8 mouse cellular contexts compared by ENCODE assay signal in genomic region chr10:119100511-119100910, GRCm38 (mm10).
DNase-seq lines count a peak whose midpoint lies in the region; ATAC-seq and TF ChIP-seq lines count a peak whose summit lies in the region.

No protein-coding gene starts in this region.

- WGBS in limb, embryonic 14.5 days = 19% methylated on average over 7 of the region's 7 CpGs
- 33% methylated on average over 7 of the region's 7 CpGs for WGBS in limb, embryonic 10.5 days
- 27% methylated on average over 7 of the region's 7 CpGs for WGBS in heart, embryonic 10.5 days
- WGBS in midbrain, embryonic 16.5 days = 19% methylated on average over 7 of the region's 7 CpGs

- H3K4me3 ChIP-seq in limb, embryonic 14.5 days (replicated peaks; ENCODE audit: low read length) = no peak overlapping the region
- H3K4me3 ChIP-seq in limb, embryonic 10.5 days = no peak overlapping the region
- H3K4me3 ChIP-seq in heart, embryonic 10.5 days = no peak overlapping the region
- H3K4me3 ChIP-seq in midbrain, embryonic 16.5 days (ENCODE audit: low read depth, low read length) = no peak overlapping the region

- H3K9ac ChIP-seq in limb, embryonic 14.5 days (ENCODE audit: low read depth, low read length, severe bottlenecking) = no peak overlapping the region
- no peak overlapping the region for H3K9ac ChIP-seq in midbrain, embryonic 16.5 days (ENCODE audit: low read depth, low read length)

- H3K4me1 ChIP-seq in limb, embryonic 14.5 days (ENCODE audit: control insufficient read depth, insufficient read depth, low read length) = no peaks in the 10 kb centered on the region
- peaks cover 11% of the 10 kb centered on the region; the same call in 1 of the 2 replicates for H3K4me1 ChIP-seq in limb, embryonic 10.5 days
- H3K4me1 ChIP-seq in heart, embryonic 10.5 days = peaks cover 19% of the 10 kb centered on the region
- H3K4me1 ChIP-seq in midbrain, embryonic 16.5 days (ENCODE audit: control insufficient read depth, insufficient read depth, low read length) = 0 out of 2 replicates have a peak, but pooled peaks cover 2% of the 10 kb centered on the region

- no peaks in the 10 kb centered on the region for H3K27me3 ChIP-seq in limb, embryonic 14.5 days (ENCODE audit: control insufficient read depth, insufficient read depth, low read length)
- no peaks in the 10 kb centered on the region for H3K27me3 ChIP-seq in limb, embryonic 10.5 days (ENCODE audit: low read depth, poor library complexity, severe bottlenecking)
- no peaks in the 10 kb centered on the region for H3K27me3 ChIP-seq in heart, embryonic 10.5 days (ENCODE audit: insufficient read depth, poor library complexity, severe bottlenecking)
- no peaks in the 10 kb centered on the region for H3K27me3 ChIP-seq in midbrain, embryonic 16.5 days (ENCODE audit: control insufficient read depth, insufficient read depth, low read depth, low read length)

- H3K9me3 ChIP-seq in limb, embryonic 14.5 days (ENCODE audit: control insufficient read depth, low read length) = no peaks in the 10 kb centered on the region; the same call in 1 of the 2 replicates
- H3K9me3 ChIP-seq in limb, embryonic 10.5 days (replicated peaks) = no peaks in the 10 kb centered on the region
- H3K9me3 ChIP-seq in heart, embryonic 10.5 days = no peaks in the 10 kb centered on the region
- H3K9me3 ChIP-seq in midbrain, embryonic 16.5 days (replicated peaks; ENCODE audit: control insufficient read depth, low read length, poor library complexity, severe bottlenecking) = 0 out of 2 replicates have a peak, but pooled peaks cover 6% of the 10 kb centered on the region

- H3K27ac ChIP-seq in limb, embryonic 14.5 days (replicated peaks; ENCODE audit: low read depth, low read length) = no peak overlapping the region
- no peak overlapping the region for H3K27ac ChIP-seq in limb, embryonic 10.5 days
- no peak overlapping the region for H3K27ac ChIP-seq in heart, embryonic 10.5 days
- H3K27ac ChIP-seq in midbrain, embryonic 16.5 days (ENCODE audit: low read length) = no peak overlapping the region

- DNase-seq in cerebellum, postnatal 14 days = peak; percentile 47 to 61
- no peak for DNase-seq in cerebellum, postnatal 36 days
- peak; percentile 24 for DNase-seq in limb, embryonic 14.5 days (ENCODE audit: low spot score)
- no peak for DNase-seq in limb, embryonic 10.5 days (ENCODE audit: low spot score)
- peak; percentile 77 for DNase-seq in heart, embryonic 10.5 days (ENCODE audit: low spot score)
- DNase-seq in adipocyte (ENCODE audit: low spot score) = no peak
- DNase-seq in frontal cortex, postnatal 25 days (ENCODE audit: low spot score in 2 of 2) = no peak

- ATAC-seq in limb, embryonic 14.5 days (ENCODE audit: low FRiP score, low read depth) = no peak
- ATAC-seq in midbrain, embryonic 16.5 days = peak; percentile 51; the same call in 1 of the 2 replicates

- no peaks in the 10 kb centered on the region for H3K36me3 ChIP-seq in limb, embryonic 14.5 days (ENCODE audit: control insufficient read depth, insufficient read depth, low read length)
- H3K36me3 ChIP-seq in limb, embryonic 10.5 days = no peaks in the 10 kb centered on the region
- H3K36me3 ChIP-seq in heart, embryonic 10.5 days = no peaks in the 10 kb centered on the region
- no peaks in the 10 kb centered on the region for H3K36me3 ChIP-seq in midbrain, embryonic 16.5 days (ENCODE audit: control insufficient read depth, insufficient read depth, low read length)

- H3K4me2 ChIP-seq in limb, embryonic 14.5 days (replicated peaks; ENCODE audit: low read depth, low read length, severe bottlenecking) = no peak overlapping the region
- no peak overlapping the region for H3K4me2 ChIP-seq in midbrain, embryonic 16.5 days (ENCODE audit: low read length)

- no peak for TF ChIP-seq POLR2A in limb, embryonic 14.5 days (IDR thresholded peaks at IDR 0.05; ENCODE audit: borderline replicate concordance, extremely low read depth, insufficient read depth, insufficient read length)

Comparison
In these comparisons a context has a peak if more than half of its experiments do, and no peak if none do; other contexts are left out.
1. DNase-seq: peak in cerebellum, postnatal 14 days (2 of 2), limb, embryonic 14.5 days (single experiment) and heart, embryonic 10.5 days (single experiment); none in cerebellum, postnatal 36 days (0 of 2), limb, embryonic 10.5 days (single experiment), adipocyte (single experiment) and frontal cortex, postnatal 25 days (0 of 2).